Mouse (Mus musculus): ENCODE results near the gene Csf2. TPM values are rescaled to one million over a fixed set of nuclear protein-coding genes. Genes with fewer than 3 reads are reported as not detected.
"Not testable (repeated sequence)": the region's sequence is repeated elsewhere in the genome, so short reads cannot be mapped to it uniquely, and the experiment has no call there.

The Csf2 gene
- total RNA-seq (2021): not detected

DNA sequence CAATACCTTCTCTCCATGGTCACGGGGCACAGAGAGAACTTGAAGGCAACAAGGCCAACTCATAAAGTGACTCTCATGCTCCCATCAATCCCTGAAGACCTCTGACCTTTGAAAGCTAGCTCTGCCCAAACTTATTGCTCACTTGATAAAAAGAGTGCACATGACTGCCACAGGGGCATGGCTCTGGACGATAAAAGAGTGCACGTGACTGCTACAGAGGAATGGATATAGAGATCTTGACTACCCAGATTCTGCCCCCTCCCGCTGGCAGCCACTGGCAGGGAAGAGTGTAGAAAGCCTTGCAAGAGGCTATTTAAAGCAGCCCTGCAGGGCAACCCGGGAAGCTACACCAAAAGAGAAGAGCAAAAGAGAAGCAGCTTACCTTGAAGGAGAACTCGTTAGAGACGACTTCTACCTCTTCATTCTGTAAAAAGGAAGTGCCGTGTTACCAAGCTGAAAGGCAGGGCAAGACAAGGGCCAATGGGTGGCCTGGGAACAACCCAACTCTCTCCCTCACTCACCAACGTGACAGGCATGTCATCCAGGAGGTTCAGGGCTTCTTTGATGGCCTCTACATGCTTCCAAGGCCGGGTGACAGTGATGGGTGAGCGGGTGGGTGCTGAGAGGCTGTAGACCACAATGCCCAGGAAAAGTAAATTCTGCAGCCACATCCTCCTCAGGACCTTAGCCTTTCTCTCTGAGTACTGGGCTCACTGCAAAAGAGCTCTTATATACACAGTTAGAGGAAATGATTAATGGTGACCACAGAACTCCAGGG is at the start of gene Csf2:
Csf2 (minus strand) TSS at position 728 of the 778 bp plus-strand sequence.
- intact Hi-C loops (cut with DNase I): no loop called here
- DNase-seq: no peak

DNA sequence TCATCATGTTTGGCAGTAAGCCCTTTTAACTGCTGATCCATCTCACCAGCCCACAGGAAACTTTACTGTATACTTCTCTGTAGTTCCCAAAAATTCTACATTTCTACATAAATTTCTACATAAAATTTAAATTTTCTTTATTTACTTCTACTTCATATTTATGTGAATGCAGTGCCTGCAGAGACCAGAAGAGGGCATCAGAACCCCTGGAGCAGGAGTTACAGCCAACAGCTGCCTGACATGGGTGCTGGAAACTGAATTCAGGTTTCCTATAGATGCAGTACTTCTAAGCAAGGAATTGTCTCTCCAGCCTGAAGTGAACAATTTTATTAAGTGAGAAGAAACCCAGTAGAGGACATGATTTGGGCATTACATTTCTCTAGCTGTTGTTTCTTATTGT is 49.3 kb upstream of the Csf2 start:
- no peak for DNase-seq
- intact Hi-C loops (cut with DNase I): no loop called here

DNA sequence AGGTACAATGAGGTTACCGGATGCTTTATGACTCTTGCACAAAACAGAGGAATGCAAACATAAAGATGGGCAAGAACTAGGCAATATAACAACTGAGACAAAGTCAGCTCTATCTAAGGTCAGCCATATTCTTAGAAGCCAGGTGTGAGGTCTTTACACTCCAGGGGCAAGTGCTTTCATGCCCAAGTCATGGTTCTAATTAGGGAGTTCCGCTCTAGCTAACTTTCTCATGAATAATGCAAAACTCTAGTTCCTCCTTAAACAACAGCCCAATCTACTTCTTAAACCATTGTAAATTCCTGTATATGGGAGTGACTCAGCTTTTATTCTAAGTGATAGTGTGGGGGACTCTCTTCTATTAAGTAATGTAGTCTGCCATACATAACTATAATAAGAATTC is 48.0 kb upstream of the Csf2 start:
- intact Hi-C loops (cut with DNase I); DNase-seq: not testable (repeated sequence)

DNA sequence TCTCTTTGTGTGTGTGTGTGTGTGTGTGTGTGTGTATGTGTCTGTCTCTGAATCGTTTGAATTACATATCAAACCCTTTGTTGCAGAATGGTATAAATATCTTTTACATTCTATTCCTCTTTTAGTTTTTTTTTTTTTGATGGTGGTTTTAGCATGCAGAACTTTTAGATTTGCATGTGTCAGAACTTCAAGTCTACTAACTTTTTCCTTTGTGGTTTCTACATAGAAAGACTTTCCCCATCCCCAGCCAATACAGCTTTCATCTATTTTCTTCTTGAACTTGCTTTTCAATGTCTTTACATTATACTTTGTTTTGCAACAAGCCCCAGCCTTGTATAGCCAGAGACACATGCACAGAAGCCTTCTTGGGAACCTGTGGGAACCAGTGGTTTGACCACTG is 47.3 kb upstream of the Csf2 start:
- intact Hi-C loops (cut with DNase I): no loop called here
- DNase-seq: no peak

DNA sequence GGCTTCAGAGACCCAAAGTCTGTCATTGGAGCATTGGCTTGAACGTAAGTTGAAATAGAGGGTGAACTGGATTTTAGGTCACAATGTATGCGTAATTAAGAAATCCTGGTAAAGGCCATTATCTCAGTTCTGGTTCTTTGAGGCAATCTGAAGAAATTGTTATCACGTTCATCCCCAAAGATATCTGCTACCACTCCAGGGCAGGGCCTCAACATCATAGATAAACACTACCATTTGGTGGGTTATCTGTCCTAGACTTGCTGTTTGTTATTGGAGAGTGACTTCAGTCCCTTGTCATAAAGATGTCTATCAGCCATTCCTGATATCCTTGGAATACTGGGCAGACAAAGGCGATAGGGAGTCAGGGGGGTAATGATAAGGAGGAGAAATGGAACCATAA is 46.5 kb upstream of the Csf2 start:
- intact Hi-C loops (cut with DNase I): no loop called here

DNA sequence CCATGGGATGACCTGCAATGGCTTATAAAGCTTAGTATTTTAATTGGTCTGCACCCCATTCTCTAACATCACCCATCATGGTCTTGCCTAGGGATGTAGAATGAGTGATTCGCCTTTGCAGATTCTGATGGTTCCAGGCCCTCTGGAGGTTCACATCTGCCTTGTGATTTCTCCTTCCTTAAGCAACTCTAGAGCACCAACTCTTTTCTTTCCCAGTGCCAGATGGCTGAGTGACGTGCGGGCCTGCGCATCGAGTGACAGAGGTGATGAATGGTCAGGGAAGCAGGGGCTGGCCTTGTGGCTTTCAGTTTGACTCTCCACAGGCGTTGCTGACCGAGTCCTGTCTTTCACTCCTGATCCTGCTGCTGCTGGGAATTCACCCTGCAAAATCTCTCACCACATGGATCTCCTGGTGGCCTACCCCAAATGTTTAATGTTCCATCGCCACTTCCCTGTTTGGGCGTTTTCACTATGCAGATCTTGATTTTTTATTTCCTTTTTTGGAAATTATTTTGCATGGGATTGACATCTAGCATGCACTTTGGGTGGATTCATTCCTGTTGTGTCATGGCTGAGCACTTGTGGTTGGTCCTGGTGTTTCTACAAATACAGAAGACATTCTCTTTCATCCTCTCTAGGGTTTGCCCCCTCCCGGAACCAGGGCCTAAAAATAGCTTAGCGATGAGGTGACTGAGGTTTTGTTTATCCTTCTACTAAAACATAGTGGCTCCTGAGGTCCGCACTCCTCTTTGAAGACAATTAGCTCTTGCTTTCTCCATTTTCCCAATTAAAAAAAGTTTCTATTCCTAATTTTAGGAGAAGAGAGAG is 44.7 kb upstream of the Csf2 start:
- intact Hi-C loops (cut with DNase I): no loop called here
- no peak for DNase-seq

More for the DNA sequence above, 46.5 kb upstream of the Csf2 start:
- DNase-seq: no peak

DNA sequence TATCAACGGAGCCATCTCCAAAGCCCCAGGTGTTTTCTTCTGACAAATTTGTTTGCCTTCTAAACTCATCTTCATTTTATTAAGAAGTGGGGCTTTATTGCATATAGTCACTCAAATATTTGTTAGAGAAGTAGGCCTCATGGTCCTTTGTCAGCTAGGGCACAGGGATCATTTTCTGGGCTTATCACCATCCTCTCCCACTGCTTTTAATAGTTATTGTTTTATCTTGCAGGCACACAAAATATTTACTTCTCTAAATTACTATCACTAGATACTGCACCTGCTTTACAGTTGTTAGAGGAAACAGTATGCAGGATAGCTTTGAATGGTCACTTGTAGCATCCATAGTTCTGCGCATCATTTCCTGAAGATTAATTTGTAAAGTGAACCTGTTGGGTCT is 42.7 kb upstream of the Csf2 start:
- DNase-seq: no peak
- intact Hi-C loops (cut with DNase I): no loop called here

DNA sequence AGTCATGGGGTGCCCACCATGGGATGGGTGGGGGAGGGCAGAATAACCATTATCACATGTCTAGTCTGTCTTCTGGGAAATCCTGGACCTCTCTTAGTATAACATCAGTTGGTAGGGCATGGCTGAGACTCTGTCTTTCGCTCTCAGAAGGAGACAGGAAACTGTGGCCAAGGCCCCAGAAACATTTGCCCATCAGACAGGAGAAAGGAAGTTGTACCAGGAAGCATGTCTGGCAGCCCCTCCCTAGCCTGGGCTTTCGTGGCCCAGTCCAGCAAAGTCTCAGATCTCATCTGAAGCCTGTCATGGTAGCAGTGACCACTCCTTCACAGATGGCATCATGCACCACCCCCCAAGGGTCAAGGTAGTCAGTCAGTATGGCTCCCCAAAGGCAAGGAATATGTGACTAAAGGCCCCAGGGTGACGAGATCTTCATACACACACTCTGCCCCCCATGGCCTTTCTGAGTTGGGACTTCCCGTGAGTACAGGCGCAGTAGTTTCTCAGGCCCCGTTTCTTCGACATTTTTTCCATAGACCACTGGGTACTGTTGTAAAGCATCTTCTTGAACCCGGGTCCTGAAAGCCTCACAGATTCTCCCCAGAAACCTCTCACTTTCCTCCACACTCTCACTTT is 38.5 kb upstream of the Csf2 start:
- DNase-seq: no peak
- intact Hi-C loops (cut with DNase I): no loop called here

DNA sequence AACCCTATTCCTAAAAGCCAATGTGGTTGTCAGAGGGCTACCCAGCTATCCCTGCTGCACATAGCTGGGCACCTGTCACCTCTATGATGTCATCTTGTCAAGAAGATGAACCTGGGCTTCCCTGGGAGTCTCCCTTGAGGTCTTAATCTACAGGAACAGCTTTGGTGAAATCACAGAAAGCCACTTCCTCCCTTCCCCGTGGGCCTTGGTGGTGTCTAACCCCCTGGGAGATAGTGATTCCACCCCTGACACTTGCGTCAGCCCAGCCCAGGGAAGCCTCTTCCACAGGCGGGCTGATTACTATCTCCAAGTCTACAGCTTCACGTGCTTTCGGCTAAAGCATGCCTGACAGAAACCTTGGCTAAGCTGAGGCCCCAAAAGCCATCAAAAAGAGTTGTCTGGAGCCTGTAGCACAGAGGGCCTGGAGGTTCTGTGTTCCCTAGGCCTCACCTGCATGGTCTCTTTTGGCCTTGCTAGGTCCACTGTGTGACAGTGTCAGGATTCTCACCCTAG is 22.0 kb upstream of the Csf2 start:
- no peak for DNase-seq
- intact Hi-C loops (cut with DNase I): no loop called here

DNA sequence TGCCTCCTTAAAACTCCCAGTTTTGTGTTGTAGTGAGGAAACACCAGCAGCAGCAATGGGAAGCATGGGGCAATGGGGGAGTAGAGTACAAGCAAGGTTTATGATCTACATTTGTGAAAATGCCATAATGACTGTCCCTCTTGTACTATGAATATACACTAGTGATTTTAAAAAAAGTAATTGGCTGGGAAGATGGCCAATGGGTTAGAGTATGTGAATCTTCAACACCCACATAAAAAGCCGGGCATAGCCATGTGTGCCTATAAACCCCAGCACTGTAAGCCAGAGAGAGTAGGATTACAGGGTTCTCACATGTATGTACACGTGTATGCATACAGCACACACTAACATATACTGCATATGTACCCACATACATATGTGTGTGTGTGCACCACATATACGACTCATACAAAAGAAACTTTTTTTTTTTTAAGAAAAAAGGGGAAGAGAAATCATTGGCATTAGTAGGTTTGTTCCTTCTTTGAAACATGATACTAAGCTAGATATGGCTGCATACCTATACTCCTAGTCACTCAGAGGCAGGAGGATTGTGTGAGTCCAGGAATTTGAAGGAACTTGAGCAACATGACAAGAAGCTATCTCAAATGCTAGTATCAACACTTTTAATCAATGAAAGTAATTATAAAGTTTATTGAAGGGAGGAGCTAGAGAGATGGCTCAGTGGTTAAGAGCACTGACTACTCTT is 19.9 kb upstream of the Csf2 start:
- no peak for DNase-seq
- intact Hi-C loops (cut with DNase I): no loop called here

DNA sequence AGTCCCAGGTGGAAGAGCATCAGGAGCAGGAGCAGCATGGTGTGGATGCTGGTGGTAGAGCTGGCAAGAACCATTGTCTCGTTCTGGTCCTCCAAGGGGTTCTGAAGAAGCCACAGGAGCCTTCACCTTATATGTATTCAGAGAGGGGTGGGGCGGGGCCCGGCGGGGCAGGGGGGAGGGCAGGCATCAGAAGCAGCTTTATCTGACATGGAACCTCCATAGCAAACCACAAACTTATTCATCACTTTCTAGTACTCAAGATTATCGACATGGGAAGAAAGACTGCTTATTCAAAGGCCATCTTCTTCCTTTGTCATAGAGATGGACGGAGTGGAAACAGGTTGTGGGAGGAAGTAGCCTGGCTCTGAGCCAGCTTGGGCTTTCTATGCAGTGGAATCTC is 17.7 kb upstream of the Csf2 start, which contains the start of gene Il3:
Il3 (minus strand) TSS at position 101 of the 400 bp plus-strand sequence.
- intact Hi-C loops (cut with DNase I): no loop called here
- no peak for DNase-seq

DNA sequence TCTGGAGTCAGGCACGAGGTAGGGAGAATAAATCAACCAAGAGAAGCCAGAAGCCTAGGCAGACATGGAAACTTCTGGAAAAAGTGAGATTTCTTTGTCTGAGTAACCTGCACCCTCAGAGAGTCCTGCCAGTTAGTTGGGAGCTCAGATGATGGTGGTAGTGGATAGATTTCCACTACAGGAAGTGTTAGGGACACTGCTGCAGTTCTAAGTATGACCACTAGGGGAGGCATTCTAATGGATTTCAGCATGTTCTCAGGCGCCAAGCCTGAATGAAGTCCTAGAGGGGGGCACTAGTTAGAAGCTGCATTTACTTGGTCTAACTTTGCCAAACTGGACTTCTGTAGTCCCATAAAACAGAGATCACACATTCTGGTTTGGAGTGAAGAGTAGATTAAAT is 15.1 kb upstream of the Csf2 start:
- DNase-seq: peak; percentile 54
- intact Hi-C loops (cut with DNase I): no loop called here

DNA sequence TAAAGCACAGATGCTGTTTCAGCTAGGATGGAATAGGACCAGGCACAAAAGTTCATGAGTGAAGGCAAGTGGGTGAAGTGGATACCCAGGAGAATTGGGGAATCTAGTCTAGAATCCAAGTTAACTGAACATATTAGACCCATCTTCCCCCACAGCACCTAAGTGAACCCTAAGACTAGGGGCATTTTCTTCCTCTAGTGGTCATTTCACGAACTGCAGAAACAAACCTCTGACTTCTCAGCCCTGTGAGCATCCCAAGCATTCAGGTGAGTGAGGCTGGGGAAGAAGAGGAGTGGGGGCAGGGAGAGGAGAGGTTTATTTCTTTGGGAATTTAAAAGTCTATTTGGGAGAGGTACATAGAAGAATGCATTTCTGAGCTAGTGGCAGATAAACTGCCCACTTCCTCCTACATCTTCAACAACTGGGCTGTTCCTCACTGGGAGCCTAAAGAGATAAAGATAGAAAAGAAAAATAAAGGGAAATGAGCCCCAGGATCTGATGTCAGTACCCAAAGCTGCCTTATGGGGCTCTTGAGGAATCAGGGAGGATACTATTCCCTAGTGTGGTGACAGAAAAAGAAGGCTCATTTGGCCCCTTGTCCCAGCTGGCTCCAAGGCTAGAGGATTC is 14.1 kb upstream of the Csf2 start:
- intact Hi-C loops (cut with DNase I): no loop called here
- no peak for DNase-seq

DNA sequence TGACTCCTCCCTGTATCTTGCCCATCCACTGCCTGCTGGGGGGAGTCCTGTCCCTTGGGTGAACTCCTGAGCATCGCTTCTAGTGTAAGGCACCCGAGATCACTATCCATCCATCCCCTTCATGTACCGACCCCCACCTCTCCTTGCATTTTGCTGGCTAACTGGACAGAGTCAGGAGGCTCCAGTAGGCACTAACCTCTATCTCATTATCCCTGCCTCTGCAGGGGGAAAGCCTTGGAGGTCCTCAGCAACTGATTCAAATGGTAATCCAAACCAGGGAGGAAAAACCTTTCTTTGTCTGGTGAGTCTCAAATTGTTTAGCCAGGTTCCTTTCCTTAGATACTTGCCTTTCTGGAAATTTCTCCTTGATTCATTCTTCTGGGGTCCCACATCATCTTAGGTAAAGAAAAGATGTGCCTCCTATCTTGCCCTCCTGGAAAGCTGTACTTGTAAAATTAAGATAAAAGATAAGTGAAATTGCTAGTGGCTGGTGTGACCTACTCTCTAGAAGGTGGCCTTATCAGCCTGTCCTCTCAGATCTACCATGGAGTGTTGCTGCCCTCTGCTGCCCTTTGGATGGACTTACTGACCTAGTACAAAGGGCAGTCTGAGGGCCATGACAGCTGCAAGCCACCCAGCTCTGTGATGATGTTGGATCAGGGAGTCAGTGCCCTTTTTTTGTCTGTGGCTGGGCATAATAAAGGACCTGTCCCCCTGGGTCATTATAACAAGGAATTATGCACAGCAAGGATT is 7.3 kb upstream of the Csf2 start:
- intact Hi-C loops (cut with DNase I): loop anchor here (5.0 to 10.0 kb wide), 3 partner anchors 132 to 1058 kb away; no protein-coding TSS in a partner anchor
- peak; percentile 85 for DNase-seq

DNA sequence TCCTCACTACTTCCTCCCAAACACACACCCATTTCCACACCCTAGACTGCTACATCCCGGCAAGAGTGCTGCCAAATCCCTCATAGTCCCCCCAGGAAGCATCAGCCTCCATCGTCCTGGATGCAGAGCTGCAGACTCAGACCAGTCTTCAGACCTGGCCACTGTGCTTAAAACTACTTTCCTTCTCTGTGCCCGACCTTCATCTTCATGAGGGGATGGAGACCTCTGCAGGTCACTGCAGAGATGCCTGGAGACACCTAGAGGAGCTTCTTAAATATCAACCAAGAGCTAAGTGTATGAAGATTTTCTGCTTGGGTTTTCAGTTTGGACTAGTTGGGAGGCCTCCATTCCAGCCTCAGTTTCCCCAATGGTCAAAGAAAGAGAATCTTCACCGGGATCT is 4.6 kb upstream of the Csf2 start:
- intact Hi-C loops (cut with DNase I): loop anchor here (10.0 kb wide), 2 partner anchors 129 to 1061 kb away; no protein-coding TSS in a partner anchor
- peak; percentile 15 for DNase-seq

DNA sequence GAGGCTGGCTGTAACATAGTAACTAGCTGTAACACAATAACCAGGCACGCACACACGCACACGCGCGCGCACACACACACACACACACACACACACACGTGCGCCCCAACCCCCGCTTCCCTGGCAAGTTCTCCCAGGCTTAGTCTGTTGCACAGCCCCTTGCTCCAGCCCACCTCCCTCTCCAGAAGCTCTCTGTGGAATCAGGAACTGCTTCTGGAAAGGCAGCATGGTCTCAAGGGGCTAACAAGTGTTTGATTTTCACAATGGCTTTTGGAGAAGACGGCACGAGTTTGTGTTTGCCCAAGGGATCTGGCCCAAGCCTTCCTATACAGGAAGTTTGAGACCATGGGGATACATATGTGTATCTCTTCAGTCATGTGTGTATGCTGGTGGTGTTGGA is 1.1 kb upstream of the Csf2 start:
- no peak for DNase-seq
- intact Hi-C loops (cut with DNase I): loop anchor here (10.0 kb wide), 2 partner anchors 126 to 1064 kb away; no protein-coding TSS in a partner anchor

DNA sequence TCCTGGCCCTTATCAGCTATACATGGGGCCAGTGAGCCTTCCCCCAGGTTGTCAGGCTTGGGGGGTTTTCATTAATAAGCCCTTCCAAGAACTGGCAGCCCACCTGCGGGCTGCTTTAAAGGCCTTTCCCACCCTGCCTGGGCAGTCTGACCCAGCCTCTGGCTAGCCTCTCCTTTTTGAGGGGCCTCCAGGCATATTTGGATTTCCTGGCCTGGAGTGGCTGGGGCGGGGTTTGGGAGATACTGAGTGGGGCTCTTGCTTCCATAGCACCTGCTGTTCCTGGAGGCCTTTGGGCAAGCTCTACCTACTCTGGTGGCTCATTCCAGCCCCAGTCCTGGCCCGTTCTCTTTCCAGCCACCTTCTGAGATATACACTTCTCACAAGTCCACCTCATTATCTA is 281 bp upstream of the Csf2 start:
- intact Hi-C loops (cut with DNase I): loop anchor here (10.0 kb wide), 2 partner anchors 125 to 1065 kb away; no protein-coding TSS in a partner anchor

DNA sequence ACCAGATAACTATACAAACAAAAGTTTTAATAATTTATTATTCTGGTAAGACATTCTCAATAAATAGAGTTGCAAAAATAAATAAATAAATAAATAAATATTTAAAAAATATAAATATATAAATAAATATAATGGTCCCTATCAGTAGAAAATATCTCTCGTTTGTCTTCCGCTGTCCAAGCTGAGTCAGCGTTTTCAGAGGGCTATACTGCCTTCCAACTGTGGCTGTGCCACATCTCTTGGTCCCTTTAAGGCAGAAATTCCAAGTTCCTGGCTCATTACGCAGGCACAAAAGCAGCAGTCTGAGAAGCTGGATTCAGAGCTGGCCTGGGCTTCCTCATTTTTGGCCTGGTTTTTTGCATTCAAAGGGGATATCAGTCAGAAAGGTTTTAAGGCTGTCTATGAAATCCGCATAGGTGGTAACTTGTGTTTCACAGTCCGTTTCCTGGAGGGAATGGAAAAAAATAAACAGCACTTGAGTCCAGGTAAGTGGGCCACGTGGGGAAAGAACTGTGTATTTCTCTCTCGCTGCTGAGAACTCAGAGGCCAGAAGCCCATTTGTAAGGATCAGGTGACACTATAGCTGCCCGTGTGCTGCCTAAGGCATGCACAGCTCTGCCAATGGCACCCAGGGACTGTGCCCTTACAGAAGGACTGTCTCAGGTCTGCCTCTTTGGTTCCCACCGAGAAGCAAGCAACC is 2.1 kb downstream of the Csf2 start:
- intact Hi-C loops (cut with DNase I): no loop called here
- no peak for DNase-seq

More for the DNA sequence above, 281 bp upstream of the Csf2 start:
- DNase-seq: no peak

DNA sequence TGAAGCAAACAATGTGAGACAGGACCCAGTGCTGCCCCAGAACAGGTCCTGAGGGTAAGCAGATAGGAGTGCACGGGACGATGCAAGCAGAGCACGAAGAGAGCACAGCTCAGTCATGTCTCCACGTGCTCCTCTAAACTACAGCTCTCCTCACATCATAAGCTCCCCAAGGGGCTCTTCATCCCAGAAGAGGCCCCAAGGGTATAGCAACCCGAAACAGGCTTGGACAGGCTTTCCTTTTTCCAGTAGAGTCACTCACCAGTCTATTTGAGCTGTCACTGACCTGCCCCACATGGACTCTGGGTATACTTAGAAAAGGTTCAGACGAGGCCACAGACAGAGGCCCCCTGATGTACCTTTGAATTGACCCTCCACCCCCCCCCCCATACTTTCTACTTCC is 5.0 kb downstream of the Csf2 start:
- no peak for DNase-seq
- intact Hi-C loops (cut with DNase I): no loop called here
